Mouse (Mus musculus): ENCODE data around the gene Znrf1. TPM values are rescaled to one million over a fixed set of nuclear protein-coding genes. Genes with fewer than 3 reads are reported as not detected.

The Znrf1 gene
- polyA plus RNA-seq, 1 experiment from 2014 or later = 99.8 TPM

GRCm38 (mm10) chr8:111614786-111615701 is 79.1 kb downstream of the Znrf1 start:
- Histone ChIP-seq H3K27ac (replicated peaks) (0 out of 2 replicates have a peak overlapping the region, but pooled peaks have one; percentile 1), H3K36me3 (peaks cover 8% of the 10 kb centered on the region; the same call in 1 of the 2 replicates), H3K4me1 (peaks cover 2% of the 10 kb centered on the region; the same call in 1 of the 2 replicates), H3K4me2 (replicated peaks) (no peak overlapping the region), H3K4me3 (no peak overlapping the region), H3K27me3 (no peaks in the 10 kb centered on the region), H3K9me3 (no peaks in the 10 kb centered on the region), H3K9ac (replicated peaks) (no peak overlapping the region)
- WGBS = 81% methylated on average over 6 of the region's 6 CpGs
- ATAC-seq (replicated peaks) = no peak

- ATAC-seq (replicated peaks) = no peak
- Histone ChIP-seq H3K4me3 (no peak overlapping the region), H3K4me1 (peaks cover 2% of the 10 kb centered on the region; the same call in 1 of the 2 replicates), H3K9ac (replicated peaks) (no peak overlapping the region), H3K27me3 (no peaks in the 10 kb centered on the region), H3K4me2 (replicated peaks) (no peak overlapping the region), H3K27ac (replicated peaks) (no peak overlapping the region), H3K9me3 (no peaks in the 10 kb centered on the region), H3K36me3 (peaks cover 10% of the 10 kb centered on the region)
- WGBS = 69% methylated on average over 6 of the region's 6 CpGs
These were observed 81.9 kb downstream of the Znrf1 start for GRCm38 (mm10) chr8:111617812-111618211.

GRCm38 (mm10) chr8:111618273-111618672 is 82.4 kb downstream of the Znrf1 start:
- WGBS = 93% methylated on average over 4 of the region's 4 CpGs

GRCm38 (mm10) chr8:111619936-111620335 is 84.0 kb downstream of the Znrf1 start:
- no peaks in the 10 kb centered on the region for H3K27me3 ChIP-seq
- 76% methylated on average over 1 of the region's 1 CpGs for WGBS
- no peaks in the 10 kb centered on the region for H3K9me3 ChIP-seq
- no peak overlapping the region for H3K27ac ChIP-seq (replicated peaks)
- no peak overlapping the region for H3K4me2 ChIP-seq (replicated peaks)
- H3K9ac ChIP-seq (replicated peaks) = no peak overlapping the region
- no peak for ATAC-seq (replicated peaks)
- peaks cover 16% of the 10 kb centered on the region for H3K36me3 ChIP-seq
- H3K4me1 ChIP-seq = peaks cover 2% of the 10 kb centered on the region; the same call in 1 of the 2 replicates
- H3K4me3 ChIP-seq = no peak overlapping the region

More at GRCm38 (mm10) chr8:111618273-111618672, 82.4 kb downstream of the Znrf1 start:
- ATAC-seq (replicated peaks) = no peak
- H3K27ac ChIP-seq (replicated peaks) = no peak overlapping the region
- H3K4me1 ChIP-seq = peaks cover 2% of the 10 kb centered on the region; the same call in 1 of the 2 replicates
- H3K4me2 ChIP-seq (replicated peaks) = no peak overlapping the region
- no peaks in the 10 kb centered on the region for H3K27me3 ChIP-seq
- H3K9ac ChIP-seq (replicated peaks) = no peak overlapping the region
- H3K4me3 ChIP-seq = no peak overlapping the region
- H3K36me3 ChIP-seq = peaks cover 15% of the 10 kb centered on the region
- H3K9me3 ChIP-seq = no peaks in the 10 kb centered on the region

GRCm38 (mm10) chr8:111622104-111622503 is 86.2 kb downstream of the Znrf1 start:
- Histone ChIP-seq H3K4me1 (no peaks in the 10 kb centered on the region), H3K4me3 (no peak overlapping the region), H3K27ac (replicated peaks) (no peak overlapping the region), H3K9ac (replicated peaks) (no peak overlapping the region), H3K36me3 (peaks cover 16% of the 10 kb centered on the region), H3K27me3 (no peaks in the 10 kb centered on the region), H3K9me3 (no peaks in the 10 kb centered on the region), H3K4me2 (replicated peaks) (no peak overlapping the region)
- 66% methylated on average over 3 of the region's 3 CpGs for WGBS
- ATAC-seq (replicated peaks) = no peak

GRCm38 (mm10) chr8:111622553-111622952 is 86.7 kb downstream of the Znrf1 start:
- ATAC-seq (replicated peaks) = no peak
- no peaks in the 10 kb centered on the region for H3K9me3 ChIP-seq
- 83% methylated on average over 10 of the region's 10 CpGs for WGBS
- no peaks in the 10 kb centered on the region for H3K27me3 ChIP-seq
- no peak overlapping the region for H3K9ac ChIP-seq (replicated peaks)
- H3K36me3 ChIP-seq = peaks cover 16% of the 10 kb centered on the region
- no peak overlapping the region for H3K27ac ChIP-seq (replicated peaks)
- no peak overlapping the region for H3K4me3 ChIP-seq
- no peaks in the 10 kb centered on the region for H3K4me1 ChIP-seq
- H3K4me2 ChIP-seq (replicated peaks) = no peak overlapping the region

GRCm38 (mm10) chr8:111624081-111624852 is 88.4 kb downstream of the Znrf1 start:
- Histone ChIP-seq H3K4me1 (no peaks in the 10 kb centered on the region), H3K36me3 (peaks cover 21% of the 10 kb centered on the region)
- 77% methylated on average over 12 of the region's 12 CpGs for WGBS

GRCm38 (mm10) chr8:111624853-111625221 is 88.9 kb downstream of the Znrf1 start:
- WGBS = 90% methylated on average over 10 of the region's 10 CpGs
- H3K36me3 ChIP-seq = peaks cover 21% of the 10 kb centered on the region

More at GRCm38 (mm10) chr8:111624081-111624852, 88.4 kb downstream of the Znrf1 start:
- H3K4me3 ChIP-seq = no peak overlapping the region
- no peaks in the 10 kb centered on the region for H3K9me3 ChIP-seq
- no peaks in the 10 kb centered on the region for H3K27me3 ChIP-seq
- ATAC-seq (replicated peaks) = no peak
- H3K9ac ChIP-seq (replicated peaks) = no peak overlapping the region
- no peak overlapping the region for H3K27ac ChIP-seq (replicated peaks)
- no peak overlapping the region for H3K4me2 ChIP-seq (replicated peaks)

GRCm38 (mm10) chr8:111625694-111626527 is 90.0 kb downstream of the Znrf1 start:
- H3K4me3 ChIP-seq = no peak overlapping the region
- H3K9ac ChIP-seq (replicated peaks) = no peak overlapping the region
- H3K4me1 ChIP-seq = peaks cover 3% of the 10 kb centered on the region; the same call in 1 of the 2 replicates
- ATAC-seq (replicated peaks) = no peak
- no peaks in the 10 kb centered on the region for H3K27me3 ChIP-seq
- H3K36me3 ChIP-seq = peaks cover 15% of the 10 kb centered on the region
- H3K9me3 ChIP-seq = no peaks in the 10 kb centered on the region
- 30% methylated on average over 6 of the region's 6 CpGs for WGBS
- no peak overlapping the region for H3K27ac ChIP-seq (replicated peaks)
- no peak overlapping the region for H3K4me2 ChIP-seq (replicated peaks)

More at GRCm38 (mm10) chr8:111624853-111625221, 88.9 kb downstream of the Znrf1 start:
- no peaks in the 10 kb centered on the region for H3K27me3 ChIP-seq
- no peak overlapping the region for H3K27ac ChIP-seq (replicated peaks)
- no peak overlapping the region for H3K4me2 ChIP-seq (replicated peaks)
- no peak overlapping the region for H3K9ac ChIP-seq (replicated peaks)
- no peaks in the 10 kb centered on the region for H3K9me3 ChIP-seq
- peaks cover under 1% of the 10 kb centered on the region; the same call in 1 of the 2 replicates for H3K4me1 ChIP-seq
- no peak for ATAC-seq (replicated peaks)
- no peak overlapping the region for H3K4me3 ChIP-seq

GRCm38 (mm10) chr8:111626528-111626820 is 90.6 kb downstream of the Znrf1 start:
- H3K36me3 ChIP-seq = peaks cover 15% of the 10 kb centered on the region
- H3K4me3 ChIP-seq = no peak overlapping the region
- peaks cover 3% of the 10 kb centered on the region; the same call in 1 of the 2 replicates for H3K4me1 ChIP-seq
- no peak overlapping the region for H3K4me2 ChIP-seq (replicated peaks)
- WGBS = 76% methylated on average over 8 of the region's 8 CpGs
- ATAC-seq (replicated peaks) = no peak
- no peak overlapping the region for H3K27ac ChIP-seq (replicated peaks)
- H3K9me3 ChIP-seq = no peaks in the 10 kb centered on the region
- H3K27me3 ChIP-seq = no peaks in the 10 kb centered on the region
- H3K9ac ChIP-seq (replicated peaks) = no peak overlapping the region

- Histone ChIP-seq H3K27ac (replicated peaks) (no peak overlapping the region), H3K4me1 (peaks cover 3% of the 10 kb centered on the region; the same call in 1 of the 2 replicates), H3K9ac (replicated peaks) (no peak overlapping the region), H3K4me3 (no peak overlapping the region), H3K4me2 (replicated peaks) (no peak overlapping the region), H3K27me3 (no peaks in the 10 kb centered on the region), H3K9me3 (no peaks in the 10 kb centered on the region), H3K36me3 (peaks cover 15% of the 10 kb centered on the region)
- ATAC-seq (replicated peaks) = no peak
- 90% methylated on average over 14 of the region's 14 CpGs for WGBS
These were observed 91.0 kb downstream of the Znrf1 start for GRCm38 (mm10) chr8:111626933-111627332.

Measured in forebrain, embryonic 15.5 days (tissue).